ENCODE assay signal across 22 mouse cellular contexts in genomic region chr7:97311620-97312019, GRCm38 (mm10). TPM values are rescaled to one million over a fixed set of nuclear protein-coding genes. Genes with fewer than 3 reads are reported as not detected.
DNase-seq lines count a peak whose midpoint lies in the region; ATAC-seq and TF ChIP-seq lines count a peak whose summit lies in the region.
"Had no signal": no experiment of that assay in that cellular context is flagged by ENCODE, and none has a peak within 500 bp of the region (broad histone marks: within the 10 kb centered on the region; RNA-seq: fewer than 3 reads in every experiment).

No protein-coding gene starts in this region.

- ATAC-seq in limb, embryonic 15.5 days (ENCODE audit: insufficient number of reproducible peaks, low FRiP score, low TSS enrichment, low read depth), result 0 out of 2 replicates have a peak, but pooled peaks have one; percentile 15
- ATAC-seq in stomach, embryonic 14.5 days (ENCODE audit: insufficient number of reproducible peaks, insufficient read depth, low FRiP score, low read depth), result 0 out of 2 replicates have a peak, but pooled peaks have one; percentile 30
- ATAC-seq in stomach, postnatal 0 days (ENCODE audit: low FRiP score, low TSS enrichment), result no peak
- 0 out of 2 replicates have a peak, but pooled peaks have one; percentile 15 for ATAC-seq in monocyte, adult 5-6 weeks (replicated peaks; ENCODE audit: insufficient number of reproducible peaks, low FRiP score, low TSS enrichment, poor library complexity, severe bottlenecking)
- ATAC-seq: CD4-positive, CD25-positive, alpha-beta regulatory T cell, adult 4 months; forebrain, embryonic 13.5 days had no signal

- no peak for TF ChIP-seq EP300 in stomach, postnatal 0 days (optimal IDR thresholded peaks at IDR 0.05)

- peak; percentile 2 for DNase-seq in cerebellum, adult 9-11 months
- no peak for DNase-seq in cerebellum, adult 11-12 months
- DNase-seq in limb, embryonic 10.5 days (ENCODE audit: low spot score), result no peak
- DNase-seq in stomach, postnatal 0 days (ENCODE audit: low spot score), result no peak
- DNase-seq in layer of hippocampus, adult 11-12 months (ENCODE audit: low spot score), result no peak
- DNase-seq: adrenal gland, adult 8-10 months; B cell, adult 2 months; cerebellum, adult 11 months; cerebellum, adult 9-10 months; cerebellum, postnatal 36 days; gastrocnemius, adult 2 months had no signal

- H3K4me1 ChIP-seq in limb, embryonic 15.5 days, result no peaks in the 10 kb centered on the region
- no peaks in the 10 kb centered on the region for H3K4me1 ChIP-seq in limb, embryonic 10.5 days
- H3K4me1 ChIP-seq in stomach, embryonic 14.5 days (ENCODE audit: control insufficient read depth, insufficient read depth, low read length), result no peaks in the 10 kb centered on the region
- no peaks in the 10 kb centered on the region for H3K4me1 ChIP-seq in stomach, postnatal 0 days (replicated peaks; ENCODE audit: control insufficient read depth, insufficient read depth)
- H3K4me1 ChIP-seq: embryonic facial prominence, embryonic 13.5 days; forebrain, embryonic 13.5 days; heart, embryonic 12.5 days; hindbrain, embryonic 10.5 days had no signal

- TF ChIP-seq CTCF in stomach, postnatal 0 days (IDR thresholded peaks at IDR 0.05; ENCODE audit: low read depth), result no peak

- WGBS in limb, embryonic 15.5 days, result 90% methylated on average over 14 of the region's 14 CpGs
- 89% methylated on average over 14 of the region's 14 CpGs for WGBS in limb, embryonic 10.5 days
- 88% methylated on average over 14 of the region's 14 CpGs for WGBS in stomach, embryonic 14.5 days
- WGBS in stomach, postnatal 0 days, result 91% methylated on average over 14 of the region's 14 CpGs

- no peak overlapping the region for H3K4me2 ChIP-seq in limb, embryonic 15.5 days
- H3K4me2 ChIP-seq in stomach, embryonic 14.5 days (replicated peaks; ENCODE audit: low read depth, low read length), result no peak overlapping the region
- no peak overlapping the region for H3K4me2 ChIP-seq in stomach, postnatal 0 days (replicated peaks; ENCODE audit: low read depth)
- H3K4me2 ChIP-seq: embryonic facial prominence, embryonic 13.5 days; forebrain, embryonic 13.5 days; heart, embryonic 12.5 days; hindbrain, embryonic 14.5 days had no signal

- H3K9me3 ChIP-seq in limb, embryonic 15.5 days, result no peaks in the 10 kb centered on the region
- H3K9me3 ChIP-seq in limb, embryonic 10.5 days (replicated peaks), result no peaks in the 10 kb centered on the region
- H3K9me3 ChIP-seq in stomach, embryonic 14.5 days (ENCODE audit: control insufficient read depth, low read depth, low read length), result no peaks in the 10 kb centered on the region
- H3K9me3 ChIP-seq in stomach, postnatal 0 days (ENCODE audit: control insufficient read depth, low read length), result no peaks in the 10 kb centered on the region
- H3K9me3 ChIP-seq: embryonic facial prominence, embryonic 13.5 days; forebrain, embryonic 13.5 days; G1E; heart, embryonic 12.5 days; hindbrain, embryonic 10.5 days had no signal

- H3K9ac ChIP-seq in limb, embryonic 15.5 days, result no peak overlapping the region
- no peak overlapping the region for H3K9ac ChIP-seq in stomach, embryonic 14.5 days (replicated peaks; ENCODE audit: low read depth, low read length)
- H3K9ac ChIP-seq in stomach, postnatal 0 days (ENCODE audit: low read length), result no peak overlapping the region
- H3K9ac ChIP-seq: embryonic facial prominence, embryonic 13.5 days; forebrain, embryonic 13.5 days; heart, embryonic 12.5 days; hindbrain, embryonic 14.5 days had no signal

- H3K36me3 ChIP-seq in limb, embryonic 15.5 days, result peaks cover 67% of the 10 kb centered on the region
- H3K36me3 ChIP-seq in limb, embryonic 10.5 days, result peaks cover 31% of the 10 kb centered on the region
- peaks cover 13% of the 10 kb centered on the region for H3K36me3 ChIP-seq in stomach, embryonic 14.5 days (ENCODE audit: control insufficient read depth, insufficient read depth, low read length)
- H3K36me3 ChIP-seq in stomach, postnatal 0 days (ENCODE audit: control insufficient read depth, insufficient read depth, low read length), result peaks cover 13% of the 10 kb centered on the region; the same call in 1 of the 2 replicates

- H3K4me3 ChIP-seq in limb, embryonic 15.5 days, result no peak overlapping the region
- H3K4me3 ChIP-seq in limb, embryonic 10.5 days, result no peak overlapping the region
- no peak overlapping the region for H3K4me3 ChIP-seq in stomach, embryonic 14.5 days (ENCODE audit: low read depth, low read length)
- H3K4me3 ChIP-seq in stomach, postnatal 0 days (ENCODE audit: low read depth, low read length), result no peak overlapping the region
- H3K4me3 ChIP-seq: embryonic facial prominence, embryonic 13.5 days; forebrain, embryonic 13.5 days; gastrocnemius, adult 2 months; heart, adult 2 months; heart, embryonic 12.5 days; hindbrain, embryonic 10.5 days had no signal

- no peaks in the 10 kb centered on the region for H3K27me3 ChIP-seq in limb, embryonic 15.5 days
- no peaks in the 10 kb centered on the region for H3K27me3 ChIP-seq in limb, embryonic 10.5 days (ENCODE audit: low read depth, poor library complexity, severe bottlenecking)
- H3K27me3 ChIP-seq in stomach, embryonic 14.5 days (ENCODE audit: control insufficient read depth, insufficient read depth, low read length), result no peaks in the 10 kb centered on the region
- no peaks in the 10 kb centered on the region for H3K27me3 ChIP-seq in stomach, postnatal 0 days (ENCODE audit: control insufficient read depth, insufficient read depth, low read length)
- H3K27me3 ChIP-seq: embryonic facial prominence, embryonic 13.5 days; forebrain, embryonic 13.5 days; heart, embryonic 12.5 days had no signal

- H3K27ac ChIP-seq in limb, embryonic 15.5 days, result no peak overlapping the region
- H3K27ac ChIP-seq in limb, embryonic 10.5 days, result no peak overlapping the region
- H3K27ac ChIP-seq in stomach, embryonic 14.5 days (ENCODE audit: low read length), result no peak overlapping the region
- no peak overlapping the region for H3K27ac ChIP-seq in stomach, postnatal 0 days (replicated peaks)
- H3K27ac ChIP-seq: embryonic facial prominence, embryonic 13.5 days; forebrain, embryonic 13.5 days; gastrocnemius, adult 2 months; heart, adult 2 months; hindbrain, embryonic 10.5 days; hindbrain, embryonic 14.5 days had no signal

RNA-seq across cellular contexts. Expression of gene Usp35, which starts 20.2 kb away (rescaled TPM):
- 1.6 and 2.2 TPM in 2 replicates for polyA plus RNA-seq in limb, embryonic 15.5 days (2015; fragmentation: Nextera tagmentation; extraction: Ambion mirVana)
- polyA plus RNA-seq in limb, embryonic 10.5 days (2016; fragmentation: Nextera tagmentation; extraction: Ambion mirVana), result 1.6 and 2.0 TPM in 2 replicates
- polyA plus RNA-seq in stomach, embryonic 14.5 days (2014; fragmentation: Nextera tagmentation; extraction: Ambion mirVana), result 3.4 and 3.6 TPM in 2 replicates
- 0.53 and 0.62 TPM in 2 replicates for polyA plus RNA-seq in stomach, postnatal 0 days (2015; fragmentation: Nextera tagmentation; extraction: Ambion mirVana)
- 1.9 to 8.0 TPM (median 5.7 TPM) in 3 replicates for total RNA-seq in monocyte, adult 5-6 weeks (2017)

RNA-seq across cellular contexts. Expression of gene Kctd21, which starts 20.5 kb away (rescaled TPM):
- 4.0 and 4.4 TPM in 2 replicates for polyA plus RNA-seq in limb, embryonic 15.5 days (2015; fragmentation: Nextera tagmentation; extraction: Ambion mirVana)
- 3.5 and 4.2 TPM in 2 replicates for polyA plus RNA-seq in limb, embryonic 10.5 days (2016; fragmentation: Nextera tagmentation; extraction: Ambion mirVana)
- 5.8 and 6.6 TPM in 2 replicates for polyA plus RNA-seq in stomach, embryonic 14.5 days (2014; fragmentation: Nextera tagmentation; extraction: Ambion mirVana)
- 2.0 TPM in 2 replicates for polyA plus RNA-seq in stomach, postnatal 0 days (2015; fragmentation: Nextera tagmentation; extraction: Ambion mirVana)
- total RNA-seq in monocyte, adult 5-6 weeks (2017), result 1.2 to 4.0 TPM (median 2.2 TPM) in 3 replicates

RNA-seq across cellular contexts. Expression of gene Alg8, which starts 59.8 kb away (rescaled TPM):
- 31.5 and 33.0 TPM in 2 replicates for polyA plus RNA-seq in limb, embryonic 15.5 days (2015; fragmentation: Nextera tagmentation; extraction: Ambion mirVana)
- polyA plus RNA-seq in limb, embryonic 10.5 days (2016; fragmentation: Nextera tagmentation; extraction: Ambion mirVana), result 53.4 and 55.2 TPM in 2 replicates
- 38.3 and 40.5 TPM in 2 replicates for polyA plus RNA-seq in stomach, embryonic 14.5 days (2014; fragmentation: Nextera tagmentation; extraction: Ambion mirVana)
- polyA plus RNA-seq in stomach, postnatal 0 days (2015; fragmentation: Nextera tagmentation; extraction: Ambion mirVana), result 14.6 and 15.3 TPM in 2 replicates
- 1.9 to 8.3 TPM (median 4.5 TPM) in 3 replicates for total RNA-seq in monocyte, adult 5-6 weeks (2017)
